Mouse (Mus musculus) neural tube, embryonic 15.5 days (tissue): ENCODE measurements around the gene Pla2g7. TPM values are rescaled to one million over a fixed set of nuclear protein-coding genes. Genes with fewer than 3 reads are reported as not detected.

ENCODE experiments used
- ATAC-seq: fragments of 200-750 bp; cut with Nextera tagmentation; 2 replicates; pipeline ENCODE4 v1.8.0; 2017; ENCODE audit warnings: mild to moderate bottlenecking, moderate TSS enrichment, moderate library complexity; ENCODE audit not compliant: low FRiP score
- H3K27ac ChIP-seq: fragments of 300-500 bp; sonication (generic); replicated peaks from 2 replicates; pipeline ENCODE4 v1.5.1; 2015; ENCODE audit warnings: mild to moderate bottlenecking, inconsistent platforms
- H3K27me3 ChIP-seq: fragments of 300-500 bp; sonication (generic); replicated peaks from 2 replicates; pipeline ENCODE4 v1.6.1; 2015; ENCODE audit warnings: inconsistent platforms
- H3K36me3 ChIP-seq: fragments of 300-500 bp; sonication (generic); 2 replicates; pipeline ENCODE4 v1.6.1; 2015; ENCODE audit warnings: inconsistent platforms
- H3K4me1 ChIP-seq: fragments of 300-500 bp; sonication (generic); 2 replicates; pipeline ENCODE4 v1.6.1; 2015; ENCODE audit warnings: inconsistent platforms
- H3K4me2 ChIP-seq: fragments of 300-500 bp; sonication (generic); 2 replicates; pipeline ENCODE4 v1.6.1; 2015; ENCODE audit warnings: inconsistent platforms, mild to moderate bottlenecking, moderate library complexity
- H3K4me3 ChIP-seq: fragments of 300-500 bp; sonication (generic); replicated peaks from 2 replicates; pipeline ENCODE4 v1.5.1; 2015; ENCODE audit warnings: mild to moderate bottlenecking, inconsistent platforms
- H3K9ac ChIP-seq: fragments of 300-500 bp; sonication (generic); replicated peaks from 2 replicates; pipeline ENCODE4 v1.6.1; 2015; ENCODE audit warnings: mild to moderate bottlenecking, inconsistent platforms
- H3K9me3 ChIP-seq: fragments of 300-500 bp; sonication (generic); replicated peaks from 2 replicates; pipeline ENCODE4 v1.6.1; 2016; ENCODE audit warnings: inconsistent platforms
- WGBS: fragments of 180-500 bp; shearing (Covaris S2); methylation state at CpG from one replicate; pipeline ENCODE4 v1.1.7; 2015; ENCODE audit warnings: mixed read lengths; 5-methylcytosine and 5-hydroxymethylcytosine counted together
- polyA plus RNA-seq: library from polyadenylated mRNA; unstranded; fragments of >200 nt; fragmentation: Nextera tagmentation; extraction: Ambion mirVana; gene quantifications from 2 replicates; pipeline ENCODE4 v1.2.1, GENCODE M21; 2015

The Pla2g7 gene
- polyA plus RNA-seq, 1 experiment from 2014 or later = 72.6 TPM

DNA sequence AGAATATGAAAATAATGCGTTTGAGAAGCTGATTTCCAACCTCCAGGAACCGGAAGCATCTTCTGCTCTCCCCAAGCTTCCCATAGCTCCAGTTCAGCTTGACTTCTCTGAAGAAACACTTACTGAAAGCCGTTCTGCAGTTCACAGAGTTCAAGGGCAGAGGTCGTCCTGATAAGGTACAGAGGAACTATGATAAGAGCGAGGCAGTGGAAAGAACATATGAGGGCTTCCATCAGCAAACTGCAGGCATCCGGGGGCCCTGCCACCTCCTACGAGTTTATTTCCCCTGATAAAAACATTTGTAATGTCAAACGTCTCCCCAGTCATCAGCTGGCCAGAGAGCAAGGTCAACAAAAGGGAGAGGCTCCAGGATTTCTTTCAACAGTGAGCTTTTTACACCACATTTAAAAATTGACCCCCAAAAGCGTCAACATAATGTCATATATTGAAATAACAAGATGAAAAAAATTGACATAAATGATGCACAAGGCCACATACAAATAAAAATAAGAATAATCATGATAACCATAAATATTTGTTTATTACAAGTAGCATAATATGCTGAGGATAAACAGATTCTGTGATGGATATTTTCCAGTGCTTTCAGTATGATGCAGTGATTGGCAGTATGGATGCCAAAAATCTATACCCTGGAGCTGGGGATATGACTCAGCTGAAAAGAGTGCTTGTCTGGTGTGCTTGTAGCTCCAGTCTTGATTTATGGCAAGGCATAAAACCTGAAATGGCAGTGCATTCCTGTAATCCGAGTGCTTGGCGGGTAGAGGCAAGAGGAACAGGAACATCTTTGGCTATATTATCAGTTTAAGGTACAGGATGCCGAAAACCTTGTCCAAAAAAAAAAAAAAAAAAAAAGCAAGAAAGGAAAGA is 13.1 kb upstream of the Pla2g7 start:
- no peak overlapping the region for H3K4me3 ChIP-seq
- H3K4me1 ChIP-seq = no peaks in the 10 kb centered on the region
- H3K27me3 ChIP-seq = no peaks in the 10 kb centered on the region
- no peak overlapping the region for H3K27ac ChIP-seq
- H3K4me2 ChIP-seq = no peak overlapping the region
- H3K9me3 ChIP-seq = no peaks in the 10 kb centered on the region
- no peak for ATAC-seq
- WGBS = 68% methylated on average over 12 of the region's 12 CpGs
- no peak overlapping the region for H3K9ac ChIP-seq
- H3K36me3 ChIP-seq = no peaks in the 10 kb centered on the region

GRCm38 (mm10) chr17:43557104-43557503 is 10.8 kb upstream of the Pla2g7 start:
- WGBS = 66% methylated on average over 4 of the region's 4 CpGs
- Histone ChIP-seq H3K4me1 (no peaks in the 10 kb centered on the region), H3K27ac (no peak overlapping the region), H3K36me3 (no peaks in the 10 kb centered on the region), H3K27me3 (no peaks in the 10 kb centered on the region), H3K4me2 (no peak overlapping the region), H3K9ac (no peak overlapping the region), H3K4me3 (no peak overlapping the region), H3K9me3 (no peaks in the 10 kb centered on the region)
- ATAC-seq = no peak

DNA sequence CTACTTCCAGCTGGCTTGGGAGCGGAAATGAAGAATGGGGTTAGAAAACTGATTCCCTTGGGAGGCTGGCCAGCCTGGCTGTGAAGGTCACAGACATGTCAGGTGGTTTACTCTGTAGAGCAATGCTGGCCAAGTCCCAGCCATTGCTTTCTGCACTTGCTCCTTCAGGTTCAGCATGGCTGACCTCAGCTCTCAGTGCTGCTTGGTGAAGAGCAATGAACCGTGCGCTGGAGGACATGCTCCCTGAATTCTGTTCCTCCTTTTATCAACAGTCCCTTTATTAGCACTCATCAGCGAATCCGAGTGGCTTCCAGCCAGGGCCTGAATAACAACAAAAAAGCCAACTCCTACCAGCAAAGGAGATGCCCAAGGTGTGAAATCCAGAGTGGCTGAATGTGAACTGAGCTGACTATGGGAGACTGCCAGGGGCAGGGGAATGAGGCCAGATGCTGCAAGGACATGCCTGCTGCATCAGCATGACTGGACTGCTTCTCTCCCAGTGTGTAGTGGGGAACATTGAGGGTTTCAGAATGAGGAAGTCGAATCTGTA is 10.3 kb upstream of the Pla2g7 start:
- Histone ChIP-seq H3K4me1 (no peaks in the 10 kb centered on the region), H3K4me3 (no peak overlapping the region), H3K27me3 (no peaks in the 10 kb centered on the region), H3K9me3 (no peaks in the 10 kb centered on the region), H3K27ac (no peak overlapping the region), H3K9ac (no peak overlapping the region), H3K36me3 (no peaks in the 10 kb centered on the region), H3K4me2 (no peak overlapping the region)
- 15% methylated on average over 6 of the region's 6 CpGs for WGBS
- ATAC-seq = peak; percentile 93

DNA sequence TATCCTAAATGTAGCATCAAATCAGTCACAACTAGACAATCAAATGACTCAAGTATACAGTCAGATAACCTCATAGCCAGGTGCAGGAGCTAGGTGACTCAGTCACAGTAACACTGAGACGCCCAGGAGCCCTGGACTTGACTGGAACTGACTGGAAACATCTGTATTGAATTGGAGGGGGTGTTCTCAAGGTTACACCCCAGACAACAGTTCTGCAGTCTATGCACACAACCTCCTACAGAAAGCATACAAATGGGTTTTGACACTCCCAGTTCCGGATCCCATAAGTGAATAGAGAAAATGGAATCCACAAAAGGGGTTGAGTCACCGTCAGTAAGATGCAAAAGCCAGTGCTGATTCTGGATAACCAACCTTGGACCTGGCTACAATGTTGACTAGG is 9.2 kb upstream of the Pla2g7 start:
- no peak overlapping the region for H3K9ac ChIP-seq
- WGBS = 92% methylated on average over 3 of the region's 3 CpGs
- no peaks in the 10 kb centered on the region for H3K9me3 ChIP-seq
- no peak for ATAC-seq
- no peak overlapping the region for H3K4me2 ChIP-seq
- H3K27me3 ChIP-seq = no peaks in the 10 kb centered on the region
- no peak overlapping the region for H3K27ac ChIP-seq
- H3K4me3 ChIP-seq = no peak overlapping the region
- H3K36me3 ChIP-seq = no peaks in the 10 kb centered on the region
- no peaks in the 10 kb centered on the region for H3K4me1 ChIP-seq

DNA sequence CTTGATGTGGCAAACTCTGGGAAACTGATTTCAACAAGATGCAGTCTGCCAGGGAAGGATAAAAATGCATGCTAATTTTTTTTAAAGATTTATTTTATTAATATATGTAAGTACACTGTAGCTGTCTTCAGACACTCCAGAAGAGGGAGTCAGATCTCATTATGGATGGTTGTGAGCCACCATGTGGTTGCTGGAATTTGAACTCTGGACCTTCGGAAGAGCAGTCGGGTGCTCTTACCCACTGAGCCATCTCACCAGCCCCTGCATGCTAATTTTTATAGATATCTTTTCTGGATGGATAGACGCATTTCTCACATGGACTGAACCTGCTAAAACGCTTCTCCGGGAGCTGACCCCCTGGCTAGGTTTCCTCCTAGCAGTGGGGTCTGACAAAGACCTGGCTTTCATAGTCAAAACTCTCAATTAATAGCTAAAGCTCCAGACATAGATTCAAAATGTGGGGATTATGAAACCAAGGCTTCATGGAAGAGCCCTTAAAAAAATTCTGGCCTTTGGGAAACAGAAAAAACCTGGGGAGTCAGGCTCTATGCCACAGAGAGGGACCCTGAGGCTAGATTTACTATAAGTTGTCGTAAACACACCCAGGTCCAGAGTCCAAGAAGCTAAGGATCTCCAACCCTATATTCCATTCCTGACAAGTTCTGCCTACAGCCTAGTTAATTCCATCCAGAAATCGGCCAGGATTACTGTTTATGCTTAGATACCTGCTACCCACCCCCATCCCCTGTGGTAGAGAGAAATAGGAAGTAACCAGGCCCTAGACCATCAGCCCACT is 4.5 kb upstream of the Pla2g7 start:
- no peak overlapping the region for H3K9ac ChIP-seq
- H3K9me3 ChIP-seq = no peaks in the 10 kb centered on the region
- no peak overlapping the region for H3K4me3 ChIP-seq
- no peak for ATAC-seq
- H3K27me3 ChIP-seq = no peaks in the 10 kb centered on the region
- no peak overlapping the region for H3K4me2 ChIP-seq
- H3K4me1 ChIP-seq = peaks cover 7% of the 10 kb centered on the region
- no peak overlapping the region for H3K27ac ChIP-seq
- H3K36me3 ChIP-seq = no peaks in the 10 kb centered on the region
- 93% methylated on average over 7 of the region's 7 CpGs for WGBS

GRCm38 (mm10) chr17:43567593-43567991 is 306 bp upstream of the Pla2g7 start:
- H3K27me3 ChIP-seq = 0 out of 2 replicates have a peak, but pooled peaks cover 3% of the 10 kb centered on the region
- H3K27ac ChIP-seq = no peak overlapping the region
- H3K9ac ChIP-seq = peak overlapping the region; percentile 51
- peak overlapping the region; percentile 45 for H3K4me3 ChIP-seq
- peak overlapping the region; percentile 82 for H3K4me2 ChIP-seq
- 0 out of 2 replicates have a peak, but pooled peaks have one; percentile 36 for ATAC-seq
- H3K9me3 ChIP-seq = no peaks in the 10 kb centered on the region
- 10% methylated on average over 12 of the region's 12 CpGs for WGBS
- peaks cover 13% of the 10 kb centered on the region for H3K4me1 ChIP-seq
- H3K36me3 ChIP-seq = no peaks in the 10 kb centered on the region

DNA sequence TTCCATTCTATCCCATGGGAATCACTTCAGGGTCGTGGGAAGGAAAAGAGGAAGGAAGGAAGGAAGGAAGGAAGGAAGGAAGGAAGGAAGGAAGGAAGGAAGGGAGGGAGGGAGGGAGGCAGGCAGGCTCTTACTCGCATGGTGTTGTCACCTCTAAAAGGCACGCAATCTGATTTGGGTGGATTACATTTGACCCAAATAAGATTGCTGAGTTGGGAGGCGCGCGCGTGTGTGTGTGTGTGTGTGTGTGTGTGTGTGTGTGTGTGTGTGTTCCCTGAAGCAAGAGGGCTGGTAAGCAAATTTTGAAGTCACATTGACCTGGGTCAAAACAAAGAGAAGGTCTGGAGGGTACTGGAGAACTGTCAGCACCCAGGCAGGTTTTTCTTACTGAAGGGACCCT is 1.4 kb downstream of the Pla2g7 start:
- no peak for ATAC-seq
- Histone ChIP-seq H3K27ac (no peak overlapping the region), H3K4me2 (peak overlapping the region; percentile 82), H3K9me3 (no peaks in the 10 kb centered on the region), H3K36me3 (no peaks in the 10 kb centered on the region), H3K27me3 (0 out of 2 replicates have a peak, but pooled peaks cover 3% of the 10 kb centered on the region), H3K4me3 (peak overlapping the region; percentile 8; the same call in 1 of the 2 replicates), H3K4me1 (peaks cover 13% of the 10 kb centered on the region), H3K9ac (no peak overlapping the region)
- 70% methylated on average over 7 of the region's 7 CpGs for WGBS

DNA sequence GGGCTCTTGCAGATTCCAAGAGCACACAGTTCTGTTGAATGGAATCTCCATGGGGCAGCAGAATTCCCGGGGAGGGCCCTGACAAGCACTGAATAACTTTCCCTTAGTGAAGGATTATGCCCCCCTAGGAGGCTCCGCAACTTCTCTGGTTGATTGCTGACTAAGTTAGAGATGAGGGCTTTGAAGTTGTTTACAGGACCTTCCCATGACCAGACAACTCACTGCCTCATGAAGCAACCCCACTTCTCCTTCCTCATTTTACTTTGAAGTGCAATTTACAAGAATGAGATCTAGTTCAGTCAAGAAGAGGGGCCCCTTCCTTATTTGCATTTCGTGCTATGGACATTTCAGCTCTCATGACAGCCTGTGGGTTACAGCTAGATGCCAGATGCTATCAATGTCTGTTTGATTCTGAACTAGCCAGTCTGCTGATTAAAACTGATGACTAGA is 5.8 kb downstream of the Pla2g7 start:
- Histone ChIP-seq H3K27ac (no peak overlapping the region), H3K4me2 (no peak overlapping the region), H3K4me1 (peaks cover 4% of the 10 kb centered on the region), H3K9ac (no peak overlapping the region), H3K4me3 (no peak overlapping the region), H3K9me3 (no peaks in the 10 kb centered on the region), H3K27me3 (0 out of 2 replicates have a peak, but pooled peaks cover 3% of the 10 kb centered on the region), H3K36me3 (no peaks in the 10 kb centered on the region)
- no peak for ATAC-seq
- 13% methylated on average over 3 of the region's 3 CpGs for WGBS

DNA sequence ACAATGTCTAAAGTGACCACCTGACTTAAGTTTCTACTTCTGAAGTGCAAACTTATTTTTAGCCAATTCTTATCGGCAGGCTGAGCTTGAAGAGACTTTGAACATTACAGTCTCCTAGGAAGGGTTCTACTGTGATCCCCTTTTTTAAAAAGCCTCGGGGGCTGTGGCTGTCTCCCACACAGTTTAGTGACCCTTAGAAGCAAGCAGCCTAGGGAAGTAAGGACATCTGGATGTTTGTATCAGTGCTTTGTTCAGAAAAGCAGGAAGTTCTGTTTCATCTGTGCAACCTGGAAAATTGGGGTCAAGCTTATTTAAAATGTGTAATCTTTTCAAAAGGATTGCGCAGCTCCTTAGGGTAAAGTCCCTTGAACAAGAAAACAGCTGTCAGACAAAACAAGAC is 12.6 kb downstream of the Pla2g7 start:
- 43% methylated on average over 3 of the region's 3 CpGs for WGBS
- Histone ChIP-seq H3K9me3 (no peaks in the 10 kb centered on the region), H3K27ac (peak overlapping the region; percentile 48; the same call in 1 of the 2 replicates), H3K9ac (0 out of 2 replicates have a peak overlapping the region, but pooled peaks have one; percentile 7), H3K4me1 (peaks cover 13% of the 10 kb centered on the region), H3K4me2 (peak overlapping the region; percentile 39), H3K27me3 (no peaks in the 10 kb centered on the region), H3K4me3 (no peak overlapping the region), H3K36me3 (no peaks in the 10 kb centered on the region)
- no peak for ATAC-seq

DNA sequence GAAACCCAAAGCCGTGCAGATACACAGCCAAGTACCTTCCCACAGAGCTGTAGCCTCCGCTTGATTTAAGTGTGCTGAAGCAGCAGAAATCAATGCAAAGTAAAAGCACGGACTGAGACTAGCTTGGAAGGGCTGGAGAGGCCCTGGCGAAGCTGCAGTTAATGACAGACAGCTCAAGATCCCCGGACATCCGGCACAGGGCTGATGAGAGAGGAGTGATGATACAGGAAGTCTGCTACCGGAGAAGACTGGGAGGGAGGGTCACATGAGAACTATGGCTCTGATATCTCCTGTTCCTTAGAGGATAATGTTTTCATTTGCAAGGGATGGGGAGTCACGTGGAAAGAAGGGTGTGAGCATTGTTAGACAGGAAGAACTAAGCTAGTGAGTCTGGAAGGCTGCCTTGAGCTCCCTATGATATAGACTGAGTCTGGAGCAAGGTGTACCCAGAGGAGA is 13.1 kb downstream of the Pla2g7 start:
- Histone ChIP-seq H3K4me3 (no peak overlapping the region), H3K9me3 (no peaks in the 10 kb centered on the region), H3K36me3 (no peaks in the 10 kb centered on the region), H3K27me3 (no peaks in the 10 kb centered on the region), H3K4me2 (peak overlapping the region; percentile 39), H3K9ac (0 out of 2 replicates have a peak overlapping the region, but pooled peaks have one; percentile 7), H3K4me1 (peaks cover 13% of the 10 kb centered on the region), H3K27ac (peak overlapping the region; percentile 48)
- WGBS = 26% methylated on average over 8 of the region's 8 CpGs
- peak; percentile 77 for ATAC-seq

DNA sequence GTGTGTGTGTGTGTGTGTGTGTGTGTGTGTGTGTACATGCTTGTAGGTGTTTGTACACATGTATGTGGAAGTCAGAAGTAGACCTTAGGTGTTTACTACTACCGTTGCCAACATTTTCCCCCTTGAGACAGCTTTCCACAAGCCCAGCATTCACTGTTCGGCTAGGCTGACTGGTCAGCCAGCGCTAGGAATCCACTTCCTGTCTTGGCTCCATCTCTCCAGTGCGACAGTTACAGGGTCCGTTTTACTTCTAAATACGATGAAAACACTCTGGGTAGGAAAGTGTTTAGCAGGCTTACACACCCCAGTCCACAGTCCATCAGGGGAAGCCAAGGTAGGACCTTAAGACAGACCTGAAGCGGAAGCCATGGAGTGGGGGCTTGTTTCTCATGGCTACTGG is 16.9 kb downstream of the Pla2g7 start:
- Histone ChIP-seq H3K4me2 (no peak overlapping the region), H3K4me3 (no peak overlapping the region), H3K9me3 (no peaks in the 10 kb centered on the region), H3K9ac (no peak overlapping the region), H3K36me3 (no peaks in the 10 kb centered on the region), H3K27me3 (no peaks in the 10 kb centered on the region), H3K4me1 (peaks cover 13% of the 10 kb centered on the region), H3K27ac (no peak overlapping the region)
- 85% methylated on average over 7 of the region's 7 CpGs for WGBS
- no peak for ATAC-seq
